Mouse (Mus musculus): ENCODE measurements around the gene Gbp8. TPM values are rescaled to one million over a fixed set of nuclear protein-coding genes. Genes with fewer than 3 reads are reported as not detected.

The Gbp8 gene
- total RNA-seq (2023) = 10 to 100 TPM; 44.9 to 53.0 TPM

DNA sequence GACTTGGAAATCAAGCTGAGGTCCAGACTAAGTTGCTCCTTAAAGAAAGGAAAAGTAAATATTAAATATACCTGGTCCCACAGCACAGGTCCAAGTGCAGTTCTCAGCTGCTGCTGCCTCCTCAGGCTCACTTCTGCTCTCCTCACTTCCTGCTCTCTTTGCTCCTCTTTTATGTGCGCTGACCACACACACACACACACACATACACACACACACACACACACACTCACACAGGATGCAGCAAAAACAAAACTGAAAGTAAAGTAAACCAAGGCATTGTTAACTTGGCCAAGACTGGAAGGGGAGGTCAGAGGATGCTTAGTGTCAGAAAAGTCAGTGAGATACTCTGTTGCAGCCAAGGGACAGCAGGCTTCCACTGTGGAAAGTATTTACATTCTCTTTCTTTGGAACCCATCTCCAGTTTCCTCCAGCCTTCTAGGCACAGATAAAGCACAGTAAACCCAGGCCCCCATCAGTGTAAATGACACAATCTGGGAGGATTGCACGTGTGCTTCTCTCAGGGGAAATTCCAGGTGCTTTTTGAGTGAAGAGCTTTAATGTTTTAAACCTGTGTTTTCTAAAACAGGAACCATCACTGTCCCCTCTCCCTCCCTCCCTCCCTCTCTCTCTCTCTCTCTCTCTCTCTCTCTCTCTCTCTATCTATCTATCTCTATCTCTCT, at the start of gene Gbp8, which contains the start of the genes Gbp9 and Gbp4:
Gene Gbp8, minus strand, starts transcription at position 132 of the 680 bp plus-strand sequence.
Gene Gbp9, minus strand, starts transcription at position 131 of the 680 bp plus-strand sequence.
Gene Gbp4, minus strand, starts transcription at position 178 of the 680 bp plus-strand sequence.

DNA sequence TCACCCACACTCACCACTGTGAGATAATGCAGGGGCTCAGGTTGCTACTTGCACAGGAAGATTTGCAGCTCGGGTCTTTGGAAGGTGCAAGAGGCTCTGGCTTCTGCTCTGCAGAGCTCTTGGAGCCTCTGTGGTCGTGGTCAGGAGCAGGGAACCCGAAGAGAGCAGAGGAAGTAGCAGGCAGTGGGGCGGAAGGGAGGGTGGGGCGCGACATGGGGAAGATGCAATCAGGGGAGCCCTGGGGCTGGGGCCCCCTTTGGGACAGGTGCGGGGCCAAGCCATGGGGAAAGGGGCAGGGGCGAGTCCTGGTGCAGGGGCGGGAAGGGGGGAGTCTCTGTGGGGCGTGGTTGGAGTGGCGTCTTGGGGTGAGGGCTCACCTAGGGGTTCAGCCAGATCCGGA, 156.8 kb downstream of the Gbp8 start, which contains the start of gene Abcg3:
Gene Abcg3, minus strand, starts transcription at position 184 of the 400 bp plus-strand sequence.

Other genes starting within 250 kb of the Gbp8 start
- gene Abcg3, start 156.8 kb downstream of the Gbp8 start, total RNA-seq (2023) = 10 to 100 TPM; 75.3 to 79.1 TPM
- gene Gbp9, start within 50 bp of the Gbp8 start, total RNA-seq (2023) = 10 to 100 TPM; 66.2 to 75.1 TPM
- gene Gbp4, start within 50 bp of the Gbp8 start, total RNA-seq (2023) = 10 to 100 TPM; 21.0 to 21.9 TPM
- under 1 TPM; 0.21 to 0.92 TPM for gene Gbp10, start 100.0 kb upstream of the Gbp8 start, total RNA-seq (2023)
- under 1 TPM in 1 of 2 experiments, not detected in 1; 0.31 TPM for gene Gm43302, start 154.2 kb upstream of the Gbp8 start, total RNA-seq (2023)
- gene Gbp6, start 154.2 kb upstream of the Gbp8 start, total RNA-seq (2023) = 1 to 10 TPM; 2.2 to 3.0 TPM

Measured in monocyte, adult 59 days (primary cell).